Mouse (Mus musculus) small intestine, adult 2 months (tissue): Measurements from ENCODE around the gene Acvr1b. TPM values are rescaled to one million over a fixed set of nuclear protein-coding genes. Genes with fewer than 3 reads are reported as not detected.
A peak's percentile ranks its signal among the peaks of the same experiment; 100 is the strongest.

ENCODE experiments used
- H3K27ac ChIP-seq: fragments of 200-500 bp; 2 replicates; pipeline ENCODE4 v1.5.1; 2012; ENCODE audit warnings: low read depth, low read length, control low read depth, inconsistent platforms; ENCODE audit not compliant: insufficient read depth
- H3K27me3 ChIP-seq: fragments of 200-500 bp; 2 replicates; pipeline ENCODE4 v1.6.1; 2012; ENCODE audit warnings: mild to moderate bottlenecking, moderate library complexity, low read length, inconsistent platforms; ENCODE audit not compliant: control insufficient read depth, insufficient read depth
- H3K36me3 ChIP-seq: fragments of 200-500 bp; 2 replicates; pipeline ENCODE4 v1.6.1; 2012; ENCODE audit warnings: mild to moderate bottlenecking, low read length, control low read depth, inconsistent platforms; ENCODE audit not compliant: control insufficient read depth, insufficient read depth
- H3K4me1 ChIP-seq: fragments of 200-500 bp; 2 replicates; pipeline ENCODE4 v1.6.1; 2012; ENCODE audit warnings: low read length, inconsistent platforms, mixed read lengths; ENCODE audit not compliant: control insufficient read depth, insufficient read depth, insufficient read length
- H3K4me3 ChIP-seq: fragments of 200-500 bp; 2 replicates; pipeline ENCODE4 v1.5.1; 2012; ENCODE audit warnings: low read depth, mild to moderate bottlenecking, control low read depth, inconsistent platforms, low read length, moderate library complexity
- CTCF ChIP-seq: fragments of 200-500 bp; IDR thresholded peaks from 2 replicates; pipeline ENCODE4 v1.5.1; 2012; ENCODE audit warnings: low read depth, mild to moderate bottlenecking, control low read depth, inconsistent platforms, low read length, moderate library complexity, mixed read lengths; ENCODE audit not compliant: insufficient replicate concordance, insufficient read length; ENCODE audit errors: extremely low read depth
- POLR2A ChIP-seq: fragments of 200-500 bp; IDR thresholded peaks from 2 replicates; pipeline ENCODE4 v1.6.1; 2012; ENCODE audit warnings: low read depth, mild to moderate bottlenecking, control low read depth, inconsistent platforms, low read length, moderate library complexity
- WGBS: fragments of 180-500 bp; shearing (Covaris S2); methylation state at CpG from one replicate; pipeline ENCODE4 v1.1.7; 2018; 5-methylcytosine and 5-hydroxymethylcytosine counted together
- polyA plus RNA-seq: library from polyadenylated mRNA; depleted of rRNA; stranded (reverse); fragments of >200 nt; gene quantifications from 2 replicates; pipeline ENCODE4 v1.2.3, GENCODE M21; 2012

The Acvr1b gene
- polyA plus RNA-seq, 1 experiment = 46.0 TPM

GRCm38 (mm10) chr15:101210998-101211613, 37.2 kb downstream of the Acvr1b start:
- 78% methylated on average over 14 of the region's 14 CpGs for WGBS
- Histone ChIP-seq H3K4me1 (no peaks in the 10 kb centered on the region; the same call in 1 of the 2 replicates), H3K27me3 (no peaks in the 10 kb centered on the region), H3K4me3 (no peak overlapping the region), H3K27ac (no peak overlapping the region), H3K36me3 (peaks cover 59% of the 10 kb centered on the region)
- TF ChIP-seq CTCF = no peak
- TF ChIP-seq POLR2A = no peak

- 39% methylated on average over 14 of the region's 14 CpGs for WGBS
- H3K4me1 ChIP-seq = no peaks in the 10 kb centered on the region; the same call in 1 of the 2 replicates
- no peaks in the 10 kb centered on the region for H3K27me3 ChIP-seq
- TF ChIP-seq CTCF (no peak), POLR2A (no peak)
- no peak overlapping the region for H3K4me3 ChIP-seq
- H3K27ac ChIP-seq = no peak overlapping the region
- peaks cover 48% of the 10 kb centered on the region for H3K36me3 ChIP-seq
Measured at GRCm38 (mm10) chr15:101212435-101212834, 38.6 kb downstream of the Acvr1b start.

GRCm38 (mm10) chr15:101215136-101215535, 41.3 kb downstream of the Acvr1b start:
- WGBS = 70% methylated on average over 2 of the region's 2 CpGs
- Histone ChIP-seq H3K27me3 (no peaks in the 10 kb centered on the region), H3K27ac (no peak overlapping the region)

GRCm38 (mm10) chr15:101216036-101216435, 42.2 kb downstream of the Acvr1b start:
- TF ChIP-seq POLR2A = no peak
- no peak for TF ChIP-seq CTCF
- no peak overlapping the region for H3K27ac ChIP-seq
- peaks cover 23% of the 10 kb centered on the region for H3K36me3 ChIP-seq
- no peaks in the 10 kb centered on the region for H3K27me3 ChIP-seq
- H3K4me3 ChIP-seq = no peak overlapping the region
- 85% methylated on average over 4 of the region's 4 CpGs for WGBS
- H3K4me1 ChIP-seq = no peaks in the 10 kb centered on the region

More at GRCm38 (mm10) chr15:101215136-101215535, 41.3 kb downstream of the Acvr1b start:
- no peak for TF ChIP-seq POLR2A
- TF ChIP-seq CTCF = no peak
- H3K36me3 ChIP-seq = peaks cover 30% of the 10 kb centered on the region
- no peak overlapping the region for H3K4me3 ChIP-seq
- H3K4me1 ChIP-seq = no peaks in the 10 kb centered on the region

- Histone ChIP-seq H3K27ac (no peak overlapping the region), H3K27me3 (peaks cover 5% of the 10 kb centered on the region), H3K4me1 (peaks cover 7% of the 10 kb centered on the region), H3K4me3 (no peak overlapping the region), H3K36me3 (no peaks in the 10 kb centered on the region)
- TF ChIP-seq CTCF = no peak
- TF ChIP-seq POLR2A = no peak
- 19% methylated on average over 8 of the region's 8 CpGs for WGBS
Measured at GRCm38 (mm10) chr15:101220905-101221297, 47.0 kb downstream of the Acvr1b start.

- 10% methylated on average over 14 of the region's 14 CpGs for whole genome bisulfite sequencing
- peak overlapping the region; percentile 50 for H3K4me3 ChIP-seq
- peaks cover 7% of the 10 kb centered on the region for H3K4me1 ChIP-seq
- peaks cover 5% of the 10 kb centered on the region for H3K27me3 ChIP-seq
- H3K36me3 ChIP-seq = no peaks in the 10 kb centered on the region
- no peak overlapping the region for H3K27ac ChIP-seq
- TF ChIP-seq CTCF (peak; percentile 90), POLR2A (no peak)
Measured at GRCm38 (mm10) chr15:101221298-101222104, 47.6 kb downstream of the Acvr1b start.

GRCm38 (mm10) chr15:101222897-101223482, 49.1 kb downstream of the Acvr1b start:
- WGBS = 72% methylated on average over 13 of the region's 13 CpGs
- no peak overlapping the region for H3K4me3 ChIP-seq
- TF ChIP-seq POLR2A (no peak), CTCF (no peak)

More at GRCm38 (mm10) chr15:101222897-101223482, 49.1 kb downstream of the Acvr1b start:
- H3K27me3 ChIP-seq = peaks cover 5% of the 10 kb centered on the region
- H3K4me1 ChIP-seq = peaks cover 7% of the 10 kb centered on the region
- H3K36me3 ChIP-seq = no peaks in the 10 kb centered on the region
- no peak overlapping the region for H3K27ac ChIP-seq
